Mouse (Mus musculus) C2C12 (cell line): Measurements from ENCODE around the gene Inip.

Experiments
- CEBPB ChIP-seq: IDR thresholded peaks from one replicate; pipeline ENCODE4 v1.6.1; 2011; ENCODE audit warnings: low read depth, mild to moderate bottlenecking, control low read depth, moderate library complexity
- CTCF ChIP-seq: IDR thresholded peaks from one replicate; pipeline ENCODE4 v1.5.1; 2011; ENCODE audit not compliant: control insufficient read depth, insufficient read depth, insufficient read length
- USF1 ChIP-seq: IDR thresholded peaks from one replicate; pipeline ENCODE4 v1.6.1; 2011; ENCODE audit warnings: low read depth, mild to moderate bottlenecking, control low read depth, moderate library complexity

DNA sequence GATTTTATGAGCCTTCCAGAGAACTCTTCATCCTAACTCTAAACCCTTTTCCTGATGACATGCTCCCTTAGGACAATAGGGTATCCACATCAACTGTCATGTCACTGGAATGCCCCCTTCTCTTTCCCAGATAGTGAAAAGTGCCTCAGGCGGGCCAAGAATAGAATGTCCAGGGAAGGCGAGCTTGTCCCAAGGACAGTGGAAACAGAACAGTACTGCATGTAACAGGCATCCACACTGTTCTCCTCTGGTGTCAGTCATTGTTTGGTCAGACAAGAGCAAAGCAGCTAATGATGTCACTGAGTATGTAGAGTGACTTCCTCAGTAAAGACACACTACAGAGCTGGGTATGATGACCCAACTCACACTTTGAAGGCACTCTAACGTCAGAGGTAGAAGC, 23.6 kb downstream of the Inip start:
- TF ChIP-seq USF1 (no peak), CTCF (no peak), CEBPB (no peak)
